Mouse (Mus musculus) heart, embryonic 11.5 days (tissue): ENCODE measurements around the gene Popdc2. TPM values are rescaled to one million over a fixed set of nuclear protein-coding genes. Genes with fewer than 3 reads are reported as not detected.

ENCODE experiments used
- ATAC-seq: fragments of 200-750 bp; cut with Nextera tagmentation; replicated peaks from 2 replicates; pipeline ENCODE4 v1.8.0; 2017; ENCODE audit warnings: moderate library complexity; ENCODE audit not compliant: insufficient number of reproducible peaks, low FRiP score, low TSS enrichment
- H3K27ac ChIP-seq: fragments of 300-500 bp; sonication (generic); 2 replicates; pipeline ENCODE4 v1.5.1; 2014; ENCODE audit warnings: mild to moderate bottlenecking, low read depth, low read length
- H3K27me3 ChIP-seq: fragments of 300-500 bp; sonication (generic); 2 replicates; pipeline ENCODE4 v1.6.1; 2014; ENCODE audit warnings: mild to moderate bottlenecking, low read length, mixed read lengths; ENCODE audit not compliant: control insufficient read depth, insufficient read depth
- H3K36me3 ChIP-seq: fragments of 300-500 bp; sonication (generic); 2 replicates; pipeline ENCODE4 v1.6.1; 2014; ENCODE audit warnings: mild to moderate bottlenecking, low read length, moderate library complexity, mixed read lengths; ENCODE audit not compliant: control insufficient read depth, insufficient read depth
- H3K4me1 ChIP-seq: fragments of 300-500 bp; sonication (generic); 2 replicates; pipeline ENCODE4 v1.6.1; 2014; ENCODE audit warnings: low read length; ENCODE audit not compliant: control insufficient read depth, insufficient read depth
- H3K4me2 ChIP-seq: fragments of 300-500 bp; sonication (generic); 2 replicates; pipeline ENCODE4 v1.6.1; 2014; ENCODE audit warnings: mild to moderate bottlenecking, moderate library complexity
- H3K4me3 ChIP-seq: fragments of 300-500 bp; sonication (generic); 2 replicates; pipeline ENCODE4 v1.5.1; 2014; ENCODE audit warnings: low read depth, low read length
- H3K9ac ChIP-seq: fragments of 300-500 bp; sonication (generic); 2 replicates; pipeline ENCODE4 v1.6.1; 2014; ENCODE audit warnings: mild to moderate bottlenecking, low read depth, low read length, moderate library complexity
- H3K9me3 ChIP-seq: fragments of 300-500 bp; sonication (generic); replicated peaks from 2 replicates; pipeline ENCODE4 v1.6.1; 2016; ENCODE audit warnings: low read length; ENCODE audit not compliant: control insufficient read depth
- WGBS: fragments of 180-500 bp; shearing (Covaris S2); extraction: QIAGEN DNeasy Blood & Tissue Kit; methylation state at CpG from one replicate; pipeline ENCODE4 v1.1.7; 2014; ENCODE audit not compliant: insufficient replicate concordance; 5-methylcytosine and 5-hydroxymethylcytosine counted together
- polyA plus RNA-seq: library from polyadenylated mRNA; unstranded; fragments of >200 nt; fragmentation: Nextera tagmentation; extraction: Ambion mirVana; gene quantifications from 2 replicates; pipeline ENCODE4 v1.2.1, GENCODE M21; 2014

Popdc2 gene
- polyA plus RNA-seq, 1 experiment from 2014 or later = 292 TPM

- Histone ChIP-seq H3K9me3 (no peaks in the 10 kb centered on the region), H3K27ac (no peak overlapping the region), H3K4me3 (no peak overlapping the region), H3K4me2 (peak overlapping the region; percentile 16; the same call in 1 of the 2 replicates), H3K36me3 (no peaks in the 10 kb centered on the region), H3K4me1 (peaks cover 7% of the 10 kb centered on the region; the same call in 1 of the 2 replicates), H3K9ac (no peak overlapping the region), H3K27me3 (no peaks in the 10 kb centered on the region)
- ATAC-seq = no peak
- WGBS = 46% methylated on average over 5 of the region's 5 CpGs
Observed at GRCm38 (mm10) chr16:38406293-38406692, 44.3 kb downstream of the Popdc2 start.

- ATAC-seq = no peak; the same call in 1 of the 2 replicates
- 72% methylated on average over 6 of the region's 6 CpGs for WGBS
Observed at GRCm38 (mm10) chr16:38406708-38407107, 44.7 kb downstream of the Popdc2 start.

GRCm38 (mm10) chr16:38407584-38407983, 45.6 kb downstream of the Popdc2 start:
- peaks cover 7% of the 10 kb centered on the region; the same call in 1 of the 2 replicates for H3K4me1 ChIP-seq
- ATAC-seq = no peak
- no peaks in the 10 kb centered on the region for H3K27me3 ChIP-seq
- no peak overlapping the region for H3K9ac ChIP-seq
- no peaks in the 10 kb centered on the region for H3K9me3 ChIP-seq
- no peak overlapping the region for H3K27ac ChIP-seq
- no peaks in the 10 kb centered on the region for H3K36me3 ChIP-seq
- no peak overlapping the region for H3K4me2 ChIP-seq
- WGBS = 32% methylated on average over 5 of the region's 5 CpGs
- H3K4me3 ChIP-seq = no peak overlapping the region

More at GRCm38 (mm10) chr16:38406708-38407107, 44.7 kb downstream of the Popdc2 start:
- Histone ChIP-seq H3K4me2 (no peak overlapping the region; the same call in 1 of the 2 replicates), H3K9ac (no peak overlapping the region), H3K4me1 (peaks cover 7% of the 10 kb centered on the region; the same call in 1 of the 2 replicates), H3K4me3 (no peak overlapping the region), H3K27me3 (no peaks in the 10 kb centered on the region), H3K36me3 (no peaks in the 10 kb centered on the region), H3K27ac (no peak overlapping the region), H3K9me3 (no peaks in the 10 kb centered on the region)

- H3K9me3 ChIP-seq = no peaks in the 10 kb centered on the region
- H3K4me1 ChIP-seq = peaks cover 7% of the 10 kb centered on the region; the same call in 1 of the 2 replicates
- no peak overlapping the region for H3K9ac ChIP-seq
- ATAC-seq = no peak
- no peak overlapping the region for H3K27ac ChIP-seq
- H3K4me3 ChIP-seq = no peak overlapping the region
- no peaks in the 10 kb centered on the region for H3K27me3 ChIP-seq
- 95% methylated on average over 8 of the region's 8 CpGs for WGBS
- H3K4me2 ChIP-seq = no peak overlapping the region
- no peaks in the 10 kb centered on the region for H3K36me3 ChIP-seq
Observed at GRCm38 (mm10) chr16:38408416-38408815, 46.4 kb downstream of the Popdc2 start.

GRCm38 (mm10) chr16:38414953-38415352, 52.9 kb downstream of the Popdc2 start:
- no peak overlapping the region for H3K9ac ChIP-seq
- no peaks in the 10 kb centered on the region for H3K4me1 ChIP-seq
- H3K4me3 ChIP-seq = no peak overlapping the region
- no peak overlapping the region for H3K27ac ChIP-seq
- no peaks in the 10 kb centered on the region for H3K36me3 ChIP-seq
- no peaks in the 10 kb centered on the region for H3K27me3 ChIP-seq
- H3K9me3 ChIP-seq = no peaks in the 10 kb centered on the region
- H3K4me2 ChIP-seq = no peak overlapping the region
- 77% methylated on average over 7 of the region's 7 CpGs for WGBS
- no peak for ATAC-seq

- no peak for ATAC-seq
- no peaks in the 10 kb centered on the region for H3K4me1 ChIP-seq
- no peak overlapping the region for H3K4me3 ChIP-seq
- no peak overlapping the region for H3K4me2 ChIP-seq
- no peaks in the 10 kb centered on the region for H3K9me3 ChIP-seq
- H3K27ac ChIP-seq = no peak overlapping the region
- H3K9ac ChIP-seq = no peak overlapping the region
- no peaks in the 10 kb centered on the region for H3K27me3 ChIP-seq
- 81% methylated on average over 2 of the region's 2 CpGs for WGBS
- H3K36me3 ChIP-seq = no peaks in the 10 kb centered on the region
Observed at GRCm38 (mm10) chr16:38425374-38425773, 63.4 kb downstream of the Popdc2 start.

- Histone ChIP-seq H3K36me3 (no peaks in the 10 kb centered on the region), H3K4me1 (no peaks in the 10 kb centered on the region), H3K27me3 (no peaks in the 10 kb centered on the region), H3K27ac (no peak overlapping the region), H3K4me3 (no peak overlapping the region), H3K9ac (no peak overlapping the region), H3K9me3 (no peaks in the 10 kb centered on the region), H3K4me2 (no peak overlapping the region)
- ATAC-seq = no peak
- WGBS = 83% methylated on average over 1 of the region's 1 CpGs
Observed at GRCm38 (mm10) chr16:38425799-38426198, 63.8 kb downstream of the Popdc2 start.

Other genes starting within 250 kb of the Popdc2 start
- 0.13 TPM in 1 of 2 replicates, not detected in the other for gene Nr1i2, start 67.4 kb upstream of the Popdc2 start, polyA plus RNA-seq
- 0.21 TPM in 1 of 2 replicates, not detected in the other for gene Maats1, start 20.1 kb upstream of the Popdc2 start, polyA plus RNA-seq
- gene Cox17, start 15.2 kb upstream of the Popdc2 start, polyA plus RNA-seq = 289 and 314 TPM in 2 replicates
- 2.4 and 3.4 TPM in 2 replicates for gene Gm21987, start 15.2 kb upstream of the Popdc2 start, polyA plus RNA-seq
- 0.25 and 0.43 TPM in 2 replicates for gene Pla1a, start 70.9 kb downstream of the Popdc2 start, polyA plus RNA-seq
- gene Adprh, start 90.5 kb downstream of the Popdc2 start, polyA plus RNA-seq = 99.7 and 101 TPM in 2 replicates
- 0.66 and 0.80 TPM in 2 replicates for gene Cd80, start 93.4 kb downstream of the Popdc2 start, polyA plus RNA-seq
- 33.3 and 33.6 TPM in 2 replicates for gene Timmdc1, start 160.5 kb downstream of the Popdc2 start, polyA plus RNA-seq
- gene Poglut1, start 188.0 kb downstream of the Popdc2 start, polyA plus RNA-seq = 33.5 and 37.7 TPM in 2 replicates
- 77.3 and 84.0 TPM in 2 replicates for gene Tmem39a, start 196.5 kb downstream of the Popdc2 start, polyA plus RNA-seq